Mouse (Mus musculus) layer of hippocampus, postnatal 14 days (tissue): ENCODE results near the gene Atxn7. TPM values are rescaled to one million over a fixed set of nuclear protein-coding genes. Genes with fewer than 3 reads are reported as not detected.

Source experiments
- DNase-seq, 2 experiments: peaks; one replicate each; pipeline ENCODE4 v3.0.0; 2021 to 2022; ENCODE audit warnings: low spot score in 2 of 2, mixed read lengths in 1 of 2
- total RNA-seq, 2 experiments: library from RNA; stranded (reverse); gene quantifications; 2 replicates each; pipeline ENCODE4 v1.2.3; 2021

Atxn7 gene
- total RNA-seq, 2 experiments from 2014 or later: 19.1 to 20.0 TPM

- no peak for DNase-seq
Observed at GRCm38 (mm10) chr14:14062531-14063245, 101.4 kb downstream of the Atxn7 start.

GRCm38 (mm10) chr14:14063382-14063781 lies 102.1 kb downstream of the Atxn7 start:
- DNase-seq: no peak

DNA sequence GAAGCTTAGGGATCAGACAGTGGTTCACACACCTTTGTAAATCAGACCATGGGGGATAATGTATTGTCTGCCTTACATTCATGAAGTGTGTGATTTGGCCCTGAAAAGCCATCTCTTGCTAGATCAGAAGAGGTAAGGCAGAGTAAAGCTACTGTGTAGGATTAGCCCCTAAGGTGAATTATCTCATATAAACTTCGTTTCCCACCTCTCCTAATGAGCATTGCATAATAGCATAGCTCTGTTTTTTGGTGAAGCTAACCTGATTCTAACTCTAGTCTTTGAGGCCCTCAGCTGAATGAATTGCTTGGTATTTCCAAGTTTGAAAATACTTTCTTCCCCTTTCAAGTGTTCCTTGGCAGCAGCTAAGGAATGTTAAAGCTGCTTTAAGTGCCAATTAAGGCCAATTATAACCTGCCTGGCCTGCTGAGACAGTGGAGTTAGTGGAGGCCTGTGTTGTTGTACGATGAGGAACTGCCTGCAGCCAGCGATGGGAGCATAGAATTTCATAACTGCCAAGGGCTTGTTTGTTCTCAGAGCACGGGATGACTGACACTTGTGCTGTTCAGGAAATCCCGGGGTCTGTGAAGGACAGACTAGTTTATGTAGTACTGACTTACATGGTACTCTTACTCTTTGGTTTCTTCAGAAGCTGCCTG lies 103.4 kb downstream of the Atxn7 start:
- DNase-seq: no peak

DNA sequence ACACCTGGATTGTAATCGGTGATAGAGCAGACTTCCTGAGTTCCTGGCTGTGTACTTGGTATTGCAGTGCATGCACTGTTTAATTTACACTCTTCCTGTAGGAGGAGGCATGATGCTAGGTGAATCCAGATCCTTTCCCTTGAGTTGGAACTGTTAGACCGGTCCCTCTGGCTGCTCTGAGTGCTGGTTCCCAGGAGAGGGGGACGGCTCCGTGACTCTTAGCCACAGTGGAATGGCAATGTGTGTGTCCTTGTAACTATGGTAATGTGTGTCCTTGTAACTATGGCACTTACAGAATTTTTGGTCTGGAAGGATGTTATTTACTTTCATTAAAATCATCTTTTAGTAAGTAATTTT lies 103.9 kb downstream of the Atxn7 start:
- DNase-seq: no peak

DNA sequence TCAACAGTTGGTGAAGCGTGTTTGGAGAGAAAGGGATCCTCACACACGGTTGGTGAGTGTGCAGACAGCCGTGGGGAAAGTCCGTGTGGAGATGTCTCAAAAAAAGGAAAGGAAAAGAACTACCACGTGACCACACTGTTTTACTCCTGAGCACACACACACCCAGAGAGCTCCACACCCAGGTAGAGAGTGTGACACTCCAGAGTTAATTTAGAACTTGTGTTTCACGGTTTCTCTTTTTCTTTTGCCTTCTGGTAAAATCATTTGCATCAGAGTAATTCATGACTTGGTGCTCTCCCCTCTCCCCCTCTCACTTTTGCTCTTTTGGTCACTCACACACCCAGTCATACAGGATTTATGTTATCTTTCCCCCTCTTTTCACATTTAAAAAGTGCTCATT lies 105.0 kb downstream of the Atxn7 start:
- no peak for DNase-seq

GRCm38 (mm10) chr14:14067648-14068472 lies 106.6 kb downstream of the Atxn7 start:
- no peak for DNase-seq

DNA sequence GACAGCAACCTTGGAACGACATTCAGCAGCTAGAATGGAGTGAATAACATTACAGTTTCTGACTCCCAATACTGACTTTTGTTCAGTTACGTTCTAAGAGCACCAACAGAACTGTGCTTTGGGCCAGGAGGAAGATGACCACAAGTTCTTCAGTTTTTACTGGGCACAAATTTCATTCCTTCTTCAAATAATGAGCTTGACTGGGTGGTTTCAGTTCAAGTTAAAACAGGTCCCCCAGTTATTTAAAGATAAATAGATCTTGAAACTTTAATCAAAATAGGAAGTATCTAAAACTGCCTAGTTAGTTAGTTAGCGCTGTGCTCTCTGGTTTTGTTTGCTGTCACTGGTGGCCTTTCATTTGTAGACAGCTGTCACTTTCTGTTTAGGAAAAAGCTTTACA lies 107.3 kb downstream of the Atxn7 start:
- no peak for DNase-seq

DNA sequence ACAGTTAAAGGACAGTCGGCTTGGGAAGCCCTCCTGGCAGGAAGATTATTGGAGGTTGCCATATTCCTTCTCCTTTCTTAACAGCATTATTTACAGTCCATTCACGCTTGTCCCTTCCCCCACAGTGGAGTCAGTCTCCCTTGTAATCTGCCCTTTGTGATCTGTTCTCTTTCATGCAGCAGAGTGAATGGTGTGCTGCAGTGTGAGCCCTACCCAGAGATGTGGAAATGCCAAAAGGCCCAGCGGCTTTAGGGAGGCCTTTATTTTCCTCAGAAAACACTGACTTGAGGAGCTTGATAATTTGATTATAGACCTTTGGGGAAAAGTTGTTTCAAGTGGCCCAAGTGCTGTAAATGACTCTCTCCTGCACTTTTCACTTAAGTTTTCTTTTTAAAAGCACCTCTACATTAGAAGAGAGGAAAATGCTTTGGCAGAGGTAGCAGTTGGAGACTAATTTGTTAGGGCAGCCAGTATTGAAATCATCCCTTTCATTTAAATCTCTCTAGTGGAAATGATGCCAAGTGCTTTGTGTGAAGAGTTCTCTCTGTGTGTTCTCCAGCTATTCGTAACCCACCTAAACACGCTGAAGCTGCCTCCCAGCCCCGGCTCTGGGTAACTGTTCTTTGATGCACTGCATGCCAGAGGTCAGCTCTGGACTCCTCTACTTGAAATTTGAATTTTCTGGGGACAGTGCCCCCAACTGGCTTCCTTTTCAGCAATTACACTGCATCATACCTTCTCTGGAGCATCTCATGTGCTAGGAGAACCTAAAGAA lies 109.5 kb downstream of the Atxn7 start:
- DNase-seq: no peak

DNA sequence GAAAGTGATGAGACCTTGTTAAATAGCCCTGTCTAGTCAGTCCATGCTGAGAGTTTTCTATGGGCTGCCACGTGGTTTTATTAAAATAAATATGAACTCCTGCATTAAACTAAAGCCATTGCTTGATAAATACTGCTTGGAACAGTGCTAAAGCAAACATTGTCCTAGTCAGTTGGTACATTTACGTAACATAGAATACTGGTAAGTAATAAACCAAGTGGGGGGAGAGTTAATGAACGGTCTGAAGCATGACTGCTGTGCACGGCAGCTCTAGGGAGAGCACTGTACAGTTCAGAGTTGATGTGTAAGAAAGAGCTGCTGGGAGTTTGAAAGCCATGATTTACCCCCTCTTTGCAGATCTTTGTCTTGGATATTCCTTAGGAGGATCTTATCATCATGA lies 110.2 kb downstream of the Atxn7 start:
- no peak for DNase-seq

GRCm38 (mm10) chr14:14080604-14081194 lies 119.5 kb downstream of the Atxn7 start:
- DNase-seq: no peak

GRCm38 (mm10) chr14:14083811-14084210 lies 122.6 kb downstream of the Atxn7 start:
- no peak for DNase-seq

- DNase-seq: no peak
Observed at GRCm38 (mm10) chr14:14086711-14087263, 125.5 kb downstream of the Atxn7 start.

DNA sequence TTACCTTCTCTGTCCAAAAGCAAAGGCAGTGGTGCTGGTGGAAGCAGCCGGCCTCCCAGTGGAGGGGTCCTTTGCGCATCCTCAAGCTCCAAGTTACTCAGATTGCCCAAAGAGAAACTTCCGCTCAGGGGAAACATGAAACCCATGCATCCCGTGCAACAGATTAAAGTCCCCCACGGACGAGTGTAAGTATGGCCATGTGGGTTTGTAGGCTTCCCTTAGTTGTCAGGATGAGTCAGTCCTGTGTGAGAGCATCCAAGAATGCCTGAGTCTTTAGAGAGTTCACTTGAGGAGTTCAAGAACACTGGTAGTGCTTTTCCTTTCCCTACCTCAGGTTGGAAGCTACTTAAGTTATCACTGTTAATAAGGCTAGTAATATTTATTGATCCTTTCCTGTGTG lies 126.1 kb downstream of the Atxn7 start:
- DNase-seq: no peak

GRCm38 (mm10) chr14:14088016-14088791 lies 127.0 kb downstream of the Atxn7 start:
- DNase-seq: no peak

DNA sequence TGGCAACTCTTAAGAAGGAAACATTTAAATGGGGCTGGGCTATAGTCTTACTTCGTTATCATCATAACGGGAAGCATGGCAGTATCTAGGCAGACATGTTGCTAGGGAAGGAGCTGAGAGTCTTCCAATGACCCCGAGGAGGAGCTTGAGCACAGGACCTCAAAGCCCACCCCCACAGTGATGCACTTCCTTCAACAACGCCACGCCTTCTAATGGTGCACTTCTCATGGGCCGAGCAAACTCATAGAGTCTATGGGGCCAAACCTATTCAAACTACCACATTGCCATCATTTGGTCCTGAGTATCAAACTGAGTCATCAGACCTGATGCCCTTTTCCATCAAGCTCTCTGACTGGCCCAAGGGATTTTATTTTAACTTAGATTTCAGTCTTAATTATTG lies 129.3 kb downstream of the Atxn7 start:
- DNase-seq: no peak

- DNase-seq: peak; percentile 89 to 92
Observed at GRCm38 (mm10) chr14:14098330-14098980, 137.2 kb downstream of the Atxn7 start.

DNA sequence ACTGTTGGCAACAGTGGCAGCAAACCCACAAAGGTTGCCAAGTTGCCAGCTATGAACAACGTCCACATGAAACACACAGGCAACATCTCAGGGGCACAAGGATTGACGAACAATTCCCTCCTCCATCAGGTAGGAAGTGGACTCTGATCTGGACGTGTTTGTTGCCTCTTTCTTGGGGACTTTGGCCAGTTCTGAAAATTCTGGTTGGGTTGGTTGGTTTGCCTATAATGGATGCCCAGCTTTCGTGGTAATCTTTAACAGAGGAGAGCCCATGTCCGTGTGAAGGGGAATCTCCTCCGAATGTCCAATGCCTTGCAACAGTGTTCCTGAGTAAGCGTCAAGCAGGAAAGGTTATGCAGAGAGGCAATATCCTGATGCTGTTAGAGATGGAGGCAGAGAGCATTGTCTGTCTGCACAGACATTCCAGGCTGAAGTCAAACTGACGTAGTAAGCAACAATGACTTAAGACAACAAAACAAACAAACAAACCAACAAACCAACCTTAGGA lies 139.6 kb downstream of the Atxn7 start:
- no peak for DNase-seq

DNA sequence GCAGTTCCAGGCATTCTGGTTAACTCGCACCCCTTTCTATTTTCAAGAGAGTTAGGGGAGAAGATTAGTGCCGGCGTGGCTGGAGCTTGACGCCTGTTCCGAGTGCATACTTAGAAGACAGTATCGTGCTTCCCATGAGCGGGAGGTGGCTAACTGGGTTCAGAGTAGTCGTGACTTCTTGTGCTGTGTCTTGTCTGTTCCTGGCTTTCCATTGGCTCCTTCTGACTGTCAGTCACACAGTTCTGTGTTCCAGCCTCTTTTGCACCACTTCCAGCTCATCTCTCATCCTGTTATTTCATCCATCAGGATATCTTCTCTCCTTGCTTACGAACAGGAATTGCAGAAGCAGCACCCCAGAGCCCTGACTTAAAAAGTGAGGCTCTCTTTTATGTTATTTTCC lies 140.1 kb downstream of the Atxn7 start:
- no peak for DNase-seq
